Mouse (Mus musculus): ENCODE results near the gene Nemf.
"Not testable (repeated sequence)": the region's sequence is repeated elsewhere in the genome, so short reads cannot be mapped to it uniquely, and the experiment has no call there.

Gene Nemf

DNA sequence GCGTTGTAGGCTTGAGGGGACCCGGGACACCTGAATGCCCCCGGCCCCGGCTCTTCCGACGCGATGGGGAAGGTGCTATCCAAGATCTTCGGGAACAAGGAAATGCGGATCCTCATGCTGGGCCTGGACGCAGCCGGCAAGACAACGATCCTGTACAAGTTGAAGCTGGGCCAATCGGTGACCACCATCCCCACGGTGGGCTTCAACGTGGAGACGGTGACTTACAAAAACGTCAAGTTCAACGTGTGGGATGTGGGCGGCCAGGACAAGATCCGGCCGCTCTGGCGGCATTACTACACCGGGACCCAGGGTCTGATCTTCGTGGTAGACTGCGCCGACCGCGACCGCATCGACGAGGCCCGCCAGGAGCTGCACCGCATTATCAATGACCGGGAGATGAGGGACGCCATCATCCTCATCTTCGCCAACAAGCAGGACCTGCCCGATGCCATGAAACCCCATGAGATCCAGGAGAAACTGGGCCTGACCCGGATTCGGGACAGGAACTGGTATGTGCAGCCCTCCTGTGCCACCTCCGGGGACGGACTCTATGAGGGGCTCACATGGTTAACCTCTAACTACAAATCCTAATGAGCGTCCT lies 15.9 kb upstream of the Nemf start:
- DNase-seq (ENCODE audit: low read depth, low spot score) = peak; percentile 60

DNA sequence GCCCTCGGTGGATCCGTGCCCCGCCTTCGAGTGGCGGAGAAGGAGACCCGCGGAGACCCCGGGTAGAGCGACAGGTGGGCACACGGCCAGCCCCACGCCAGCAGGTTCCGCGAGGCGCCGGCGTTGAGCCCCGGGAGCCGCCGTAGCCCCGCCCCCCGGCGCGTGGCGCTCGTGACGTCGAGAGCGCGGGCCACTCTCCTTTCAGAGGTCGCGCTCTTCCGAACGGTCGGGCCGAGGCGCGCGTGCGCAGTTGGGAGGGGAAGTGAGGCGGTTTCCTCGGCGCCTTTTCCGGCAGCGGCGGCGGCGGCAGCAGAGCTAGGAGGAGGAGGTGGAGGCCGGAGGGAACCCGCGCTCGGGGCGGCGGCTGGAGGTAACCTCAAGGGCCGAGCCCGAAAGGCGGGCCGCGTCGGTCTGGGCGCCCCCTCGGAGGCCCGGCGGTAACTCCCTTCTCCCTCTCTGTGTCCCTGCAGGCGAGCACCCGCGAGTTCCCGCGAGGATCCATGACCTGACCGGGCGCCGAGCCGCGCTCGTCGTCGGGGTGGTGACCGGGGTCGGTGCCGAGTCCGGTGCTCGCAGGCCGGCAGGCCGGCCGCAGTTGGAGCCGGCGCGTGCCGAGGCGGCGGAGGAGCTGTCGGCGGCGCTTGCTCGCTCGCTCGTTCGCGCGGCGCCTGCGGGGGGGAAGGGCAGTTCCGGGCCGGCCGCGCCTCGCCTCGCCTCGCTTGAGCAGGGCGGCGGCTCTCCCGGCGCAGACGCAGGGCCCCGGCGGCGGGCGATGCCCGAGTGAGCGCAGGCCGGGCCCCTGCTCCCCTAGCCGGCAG lies 15.1 kb upstream of the Nemf start, which contains the start of the genes Arf6 and Gm9887:
Gene Arf6 (plus strand): TSS at position 297 of the 818 bp plus-strand sequence.
Gene Gm9887 (minus strand): TSS at position 605 of the 818 bp plus-strand sequence.
- DNase-seq (ENCODE audit: low read depth, low spot score) = peak; percentile 98

DNA sequence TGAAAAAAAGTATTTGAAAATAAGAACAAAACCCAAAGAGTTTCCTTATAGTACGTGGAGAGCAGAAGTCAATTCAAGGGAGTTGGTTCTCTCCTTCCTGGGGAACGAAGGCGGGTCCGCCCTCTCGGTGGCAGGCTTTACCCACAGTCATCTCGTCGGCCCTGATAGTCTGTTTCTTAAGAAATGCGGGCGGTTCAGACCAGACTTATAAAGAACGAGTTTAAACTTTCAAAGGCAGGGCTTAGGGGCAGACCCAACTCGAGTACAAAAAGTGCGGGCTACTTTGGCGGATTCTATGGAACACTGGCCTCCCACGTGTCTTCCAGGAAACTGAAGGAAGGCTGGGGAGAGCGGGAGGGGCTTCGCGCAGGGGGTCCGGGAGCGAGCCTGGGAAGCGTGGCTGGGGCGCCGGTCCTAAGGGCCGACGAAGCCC lies 14.5 kb upstream of the Nemf start:
- peak; percentile 88 for DNase-seq (ENCODE audit: low read depth, low spot score)

DNA sequence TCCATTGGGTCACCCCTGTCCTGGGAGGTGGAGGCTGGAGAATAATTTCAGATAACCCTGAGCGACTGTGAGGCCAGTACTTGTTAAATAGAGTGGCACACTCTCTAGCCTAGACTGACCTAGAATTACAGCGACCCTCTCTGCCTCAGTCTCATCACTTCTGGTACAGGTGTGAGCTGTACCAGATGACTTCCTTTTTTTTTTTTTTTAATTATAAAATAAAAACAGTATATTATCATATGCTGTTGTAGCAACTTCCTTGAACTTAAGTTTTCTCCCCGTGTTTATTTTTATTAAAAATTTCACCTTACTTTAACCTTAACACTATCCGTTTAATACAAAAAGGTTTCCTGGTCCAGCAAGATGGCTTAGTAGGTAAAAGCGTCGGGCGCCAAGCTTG lies 14.0 kb upstream of the Nemf start:
- DNase-seq (ENCODE audit: low read depth, low spot score) = no peak

DNA sequence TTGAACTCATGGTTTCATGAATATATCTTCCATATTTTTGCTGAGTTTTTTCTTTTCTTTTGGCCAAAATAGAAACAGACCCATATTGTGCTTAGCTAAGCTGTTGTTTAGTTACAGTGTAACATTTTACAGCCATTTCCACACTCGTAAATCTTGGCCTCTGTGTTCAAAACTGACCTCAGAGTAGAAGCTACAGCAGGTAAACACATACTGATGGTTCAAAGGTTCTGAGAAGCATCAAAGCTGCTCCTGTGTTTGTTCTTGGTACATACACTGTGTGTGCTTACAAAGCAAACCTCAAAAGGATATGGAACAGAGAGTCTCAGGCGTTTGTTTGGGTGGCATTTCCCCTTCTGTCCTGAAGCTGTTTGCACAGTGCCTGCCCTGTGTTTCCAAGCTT lies 10.6 kb upstream of the Nemf start:
- DNase-seq (ENCODE audit: low read depth, low spot score) = peak; percentile 41

DNA sequence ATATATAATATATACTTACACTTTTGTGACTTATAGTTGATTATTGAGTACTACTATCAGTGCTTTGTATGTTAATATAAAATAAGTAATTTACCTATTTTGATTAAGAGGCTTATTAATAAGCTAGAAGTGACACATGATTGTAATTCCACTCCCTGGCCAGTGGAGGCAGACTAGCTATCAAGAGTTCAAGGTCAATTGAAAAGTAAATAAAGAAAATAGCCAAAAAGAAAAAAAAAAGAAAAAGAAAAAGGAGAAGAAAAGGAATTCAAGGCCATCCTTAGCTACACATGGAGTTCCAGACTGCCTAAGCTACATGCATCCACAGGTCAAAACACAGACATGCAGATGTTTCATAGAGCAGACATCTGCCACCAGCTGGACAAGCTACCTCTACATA lies 9.5 kb upstream of the Nemf start:
- peak; percentile 38 for DNase-seq (ENCODE audit: low read depth, low spot score)

DNA sequence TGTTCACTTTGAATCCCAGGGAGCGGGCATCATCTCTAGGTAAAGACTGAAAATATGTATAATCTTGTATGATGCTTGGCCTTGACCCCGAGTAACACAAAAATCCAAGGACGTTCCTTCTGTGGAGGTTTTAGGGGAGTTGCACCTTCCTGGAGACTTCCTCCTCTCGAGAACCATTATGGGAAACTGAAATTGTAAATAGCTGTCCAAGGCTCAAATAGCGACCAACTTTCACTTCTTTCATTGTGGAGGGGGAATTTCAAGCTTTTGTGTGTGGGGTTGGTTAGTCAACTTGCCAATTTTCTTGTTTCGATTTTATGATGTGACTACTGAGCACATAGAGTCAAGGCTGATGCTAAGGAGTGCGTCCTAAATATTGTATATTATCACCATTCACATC lies 8.8 kb upstream of the Nemf start:
- DNase-seq (ENCODE audit: low read depth, low spot score) = no peak

DNA sequence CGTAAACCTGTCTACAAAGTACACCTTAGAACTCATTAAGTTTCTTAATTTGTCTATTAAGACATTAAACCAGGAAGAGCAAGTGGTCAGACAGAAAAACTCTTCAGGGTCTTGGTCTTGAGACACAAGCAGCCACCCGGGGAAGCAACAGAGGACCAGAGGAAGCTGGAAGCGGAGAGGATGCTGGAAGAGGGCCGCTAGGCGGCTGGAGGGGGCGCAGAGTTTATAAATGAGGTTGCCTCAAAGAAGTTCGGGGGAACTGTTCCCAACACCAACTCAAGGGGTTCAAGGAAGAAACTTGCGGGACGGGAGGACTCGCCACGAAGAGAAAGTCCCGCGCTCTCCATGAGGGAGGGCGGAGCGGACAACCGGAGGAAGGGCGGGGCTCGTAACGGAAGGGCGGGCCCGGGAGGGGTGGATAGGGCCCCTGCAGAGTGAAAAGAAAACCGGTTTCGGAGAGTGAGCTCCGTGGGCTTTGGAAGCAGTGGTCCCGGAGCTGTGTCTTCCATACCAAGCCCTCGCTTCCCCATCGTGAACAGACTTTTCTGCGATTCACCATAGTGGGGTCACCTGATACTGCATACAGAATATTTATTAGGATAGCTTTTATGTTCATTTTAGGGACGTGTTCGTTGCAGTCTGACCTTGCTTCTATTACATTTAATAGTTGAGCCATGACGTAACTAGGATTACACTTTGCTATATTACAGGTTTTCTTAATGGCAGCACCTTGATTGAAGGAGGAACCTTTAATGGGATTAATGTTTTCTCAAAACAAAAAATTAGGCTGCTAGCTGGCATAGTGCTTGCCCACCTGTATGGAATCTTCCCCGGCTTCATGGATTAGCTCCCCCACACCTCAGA lies 7.2 kb upstream of the Nemf start:
- peak; percentile 86 for DNase-seq (ENCODE audit: low read depth, low spot score)

DNA sequence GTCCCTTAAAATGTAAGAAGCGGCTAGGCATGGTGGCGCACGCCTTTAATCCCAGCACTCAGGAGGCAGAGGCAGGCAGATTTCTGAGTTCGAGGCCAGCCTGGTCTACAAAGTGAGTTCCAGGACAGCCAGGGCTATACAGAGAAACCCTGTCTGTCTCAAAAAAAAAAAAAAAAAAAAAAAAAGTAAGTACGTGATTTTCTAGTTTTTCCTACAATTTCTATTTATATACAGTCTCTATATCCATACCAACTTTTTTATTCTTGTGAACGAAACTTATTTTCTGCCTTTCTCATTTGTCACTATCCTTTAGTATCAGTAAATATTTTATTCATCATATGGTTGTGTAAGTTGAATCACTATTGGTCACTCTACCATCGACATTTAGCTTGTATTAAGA lies 6.1 kb upstream of the Nemf start:
- not testable (repeated sequence) for DNase-seq (ENCODE audit: low read depth, low spot score)

DNA sequence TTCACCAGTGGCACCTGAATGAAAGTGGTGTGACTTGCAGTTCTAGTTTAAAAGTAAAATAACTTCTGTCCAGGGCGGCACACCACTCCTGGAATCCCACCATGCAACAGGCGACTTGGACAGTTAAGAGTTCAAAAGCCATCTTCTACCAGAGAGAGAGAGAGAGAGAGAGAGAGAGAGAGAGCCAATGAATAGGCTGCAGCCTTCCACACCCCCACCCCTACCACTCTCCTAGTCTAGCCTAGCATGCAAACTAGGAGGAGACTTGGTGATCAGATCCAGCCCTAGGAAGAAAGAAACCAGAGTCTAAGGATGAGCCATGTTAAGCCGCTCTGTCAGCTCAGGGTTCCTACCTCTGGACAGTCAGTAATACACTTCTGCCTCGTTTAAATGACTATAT lies 5.4 kb upstream of the Nemf start:
- no peak for DNase-seq (ENCODE audit: low read depth, low spot score)

DNA sequence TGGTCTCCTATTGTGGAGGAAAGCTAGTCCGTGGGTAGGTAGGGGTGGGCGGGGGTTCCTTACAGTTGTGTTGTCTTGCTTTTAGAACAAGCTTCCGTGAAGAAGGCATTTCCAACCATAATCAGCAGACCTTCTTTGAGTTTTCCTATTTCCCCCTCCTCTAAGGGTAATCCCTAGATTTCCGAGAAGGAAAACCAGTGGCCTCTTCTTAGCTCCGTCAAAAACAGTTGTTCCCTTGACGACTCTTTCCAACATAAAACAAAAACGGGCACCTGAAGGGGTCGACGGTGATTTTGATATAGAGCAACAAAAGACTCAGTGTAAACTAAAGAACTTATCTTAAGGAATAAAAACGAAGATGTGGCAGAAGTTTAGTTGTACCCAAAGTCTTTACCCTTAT lies 5.0 kb upstream of the Nemf start:
- no peak for DNase-seq (ENCODE audit: low read depth, low spot score)

DNA sequence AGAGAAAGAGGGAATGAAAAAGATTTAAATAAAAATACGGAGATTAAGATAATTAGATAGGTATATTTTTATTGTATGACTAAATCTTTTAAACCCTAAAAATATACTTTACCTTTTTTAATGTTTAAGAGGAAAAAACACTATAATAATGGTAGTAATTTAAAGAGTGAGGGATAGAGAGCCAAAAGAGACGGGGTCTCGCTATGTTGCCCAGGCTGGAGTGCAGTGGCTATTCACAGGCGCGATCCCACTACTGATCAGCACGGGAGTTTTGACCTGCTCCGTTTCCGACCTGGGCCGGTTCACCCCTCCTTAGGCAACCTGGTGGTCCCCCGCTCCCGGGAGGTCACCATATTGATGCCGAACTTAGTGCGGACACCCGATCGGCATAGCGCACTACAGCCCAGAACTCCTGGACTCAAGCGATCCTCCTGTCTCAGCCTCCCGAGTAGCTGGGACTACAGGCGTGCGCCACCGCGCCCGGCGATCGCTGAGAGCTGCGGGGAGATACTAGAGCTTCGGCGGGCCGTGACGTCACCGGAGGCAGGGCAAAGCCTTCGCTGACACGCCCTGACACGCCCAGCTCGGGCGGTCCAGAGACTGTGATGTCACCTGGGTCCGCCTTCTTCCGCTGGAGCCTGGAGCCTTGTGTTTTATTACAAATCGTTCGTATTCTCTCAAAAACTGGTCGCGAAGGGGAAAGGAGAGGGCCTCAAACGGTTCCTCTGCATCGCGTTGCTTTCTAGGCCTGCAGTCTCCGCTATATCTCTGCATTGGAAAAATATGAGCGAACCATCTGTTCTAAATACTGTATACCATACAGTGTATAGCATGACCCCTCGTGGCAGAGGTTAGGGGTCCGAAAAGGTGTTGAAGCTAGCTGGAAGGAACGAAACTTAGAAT lies 4.3 kb upstream of the Nemf start:
- peak; percentile 99 for DNase-seq (ENCODE audit: low read depth, low spot score)

DNA sequence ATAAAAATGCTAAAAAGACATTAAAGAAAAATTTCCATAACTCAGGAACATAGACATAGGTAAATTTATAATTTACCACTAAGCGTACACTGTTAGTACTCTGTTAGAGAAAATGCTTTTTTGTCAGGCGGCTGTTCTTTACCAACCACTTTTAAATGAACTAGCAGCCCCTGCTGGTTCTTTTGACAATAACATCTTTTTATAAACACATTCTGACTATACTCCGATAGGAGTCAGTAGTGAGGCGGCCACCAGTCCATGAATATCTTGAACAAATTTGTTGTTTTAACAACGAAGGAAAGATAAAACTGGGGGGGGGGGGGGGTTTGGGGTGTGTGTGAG lies 3.7 kb upstream of the Nemf start:
- DNase-seq (ENCODE audit: low read depth, low spot score) = peak; percentile 91

DNA sequence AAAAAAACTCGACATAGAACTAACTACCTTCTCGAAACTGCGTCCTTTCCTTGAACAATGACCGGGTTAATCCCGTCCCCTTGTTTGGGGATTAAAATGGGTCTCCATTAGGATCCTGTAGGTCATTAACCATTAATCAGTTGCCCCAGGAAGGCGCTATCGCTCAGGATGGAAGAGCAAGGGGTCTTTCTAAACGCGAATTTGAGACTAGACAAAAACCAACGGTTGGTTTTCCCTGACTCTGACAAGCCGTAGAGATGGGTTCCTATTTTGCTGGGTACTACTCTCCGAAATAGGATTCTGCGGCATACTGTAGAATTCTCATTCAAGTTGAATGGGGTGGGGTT lies 308 bp upstream of the Nemf start:
- no peak for DNase-seq (ENCODE audit: low read depth, low spot score)

DNA sequence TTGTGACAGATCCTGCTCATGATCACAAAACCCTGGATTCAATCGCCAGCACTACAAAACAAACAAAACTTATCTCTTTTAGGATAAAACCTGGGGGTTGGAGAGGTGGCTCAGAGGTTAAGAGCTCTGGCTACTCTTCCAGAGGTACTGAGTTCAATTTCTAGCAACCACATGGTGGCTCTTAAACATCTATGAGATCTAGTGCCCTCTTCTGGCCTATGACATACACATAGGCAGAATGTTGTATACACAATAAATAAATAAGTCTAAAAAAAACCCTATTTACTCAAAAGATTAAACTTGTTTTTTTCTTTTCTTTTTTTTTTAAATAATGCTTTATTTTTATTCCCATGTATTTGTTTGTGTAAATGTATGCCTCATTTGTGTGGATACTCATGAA lies 5.3 kb downstream of the Nemf start:
- DNase-seq (ENCODE audit: low read depth, low spot score) = peak; percentile 45

DNA sequence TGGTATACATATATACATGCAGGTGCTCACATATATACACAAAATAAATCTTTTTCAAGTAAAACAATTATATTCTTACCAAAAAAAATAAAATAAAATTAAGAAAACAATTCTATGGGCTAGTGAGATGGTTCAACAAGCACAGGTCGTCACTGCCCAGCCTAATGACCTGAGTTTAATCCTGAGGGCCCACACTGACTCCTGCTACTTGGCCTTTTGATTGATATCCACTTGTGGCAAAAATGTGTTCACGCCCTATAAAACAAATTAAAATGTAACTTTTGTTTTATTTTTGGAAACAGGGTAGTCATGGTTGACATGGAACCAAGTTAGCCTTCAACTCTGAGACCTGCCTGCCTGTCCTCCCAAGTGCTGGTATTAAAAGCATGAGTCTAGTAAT lies 7.0 kb downstream of the Nemf start:
- no peak for DNase-seq (ENCODE audit: low read depth, low spot score)

DNA sequence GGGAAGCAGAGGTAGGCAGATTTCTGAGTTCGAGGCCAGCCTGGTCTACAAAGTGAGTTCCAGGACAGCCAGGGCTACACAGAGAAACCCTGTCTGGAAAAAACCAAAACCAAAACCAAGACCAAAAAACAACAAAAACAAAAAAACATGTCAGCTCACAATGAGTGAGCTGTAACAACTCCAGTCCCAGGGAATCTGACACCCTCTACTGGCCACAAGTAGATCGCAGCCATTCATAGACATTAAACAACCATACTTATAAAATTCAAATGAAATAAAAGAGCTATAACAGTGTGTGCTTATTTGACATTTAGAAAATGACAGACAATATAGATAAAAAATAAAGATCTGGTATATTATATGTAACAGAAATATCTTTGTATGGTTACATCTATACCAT lies 23.4 kb downstream of the Nemf start:
- peak; percentile 73 for DNase-seq (ENCODE audit: low read depth, low spot score)

DNA sequence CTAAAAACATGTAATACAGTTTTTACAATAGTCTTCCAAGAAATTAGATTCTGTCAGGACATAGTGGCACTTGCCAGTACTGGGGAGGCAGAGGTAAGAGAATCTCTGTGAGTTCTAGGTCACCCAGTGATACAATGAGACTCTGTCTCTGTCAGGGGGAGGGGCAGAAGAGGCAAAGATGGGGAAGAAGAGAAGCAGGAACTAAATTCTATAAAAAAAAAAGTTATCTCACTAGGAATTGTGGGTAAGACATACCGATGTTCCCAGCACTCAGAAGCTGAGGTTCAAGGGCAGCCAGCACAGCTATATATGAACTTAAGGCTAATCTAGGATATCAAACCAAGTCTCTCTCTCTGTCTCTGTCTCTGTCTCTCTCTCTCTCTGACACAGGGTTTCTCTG lies 24.8 kb downstream of the Nemf start:
- no peak for DNase-seq (ENCODE audit: low read depth, low spot score)

DNA sequence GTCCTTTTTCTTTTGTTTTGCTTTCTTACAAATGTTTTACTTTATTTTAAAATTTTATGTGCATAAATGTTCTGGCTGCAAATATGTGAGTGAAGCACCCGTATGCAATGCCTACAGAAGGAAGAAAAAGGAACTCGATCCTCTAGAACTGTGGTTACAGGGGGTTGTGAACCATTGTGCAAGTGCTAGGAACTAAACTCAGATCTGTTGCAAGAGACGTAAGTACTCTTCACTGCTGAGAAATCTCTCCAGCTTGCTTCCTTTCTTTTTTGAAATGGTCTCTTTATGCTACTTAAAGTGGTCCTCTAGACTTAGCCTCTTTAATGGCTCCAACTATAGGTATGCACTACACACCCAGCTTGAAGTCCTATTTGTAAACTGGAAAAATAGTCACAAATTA lies 25.8 kb downstream of the Nemf start:
- DNase-seq (ENCODE audit: low read depth, low spot score) = no peak

DNA sequence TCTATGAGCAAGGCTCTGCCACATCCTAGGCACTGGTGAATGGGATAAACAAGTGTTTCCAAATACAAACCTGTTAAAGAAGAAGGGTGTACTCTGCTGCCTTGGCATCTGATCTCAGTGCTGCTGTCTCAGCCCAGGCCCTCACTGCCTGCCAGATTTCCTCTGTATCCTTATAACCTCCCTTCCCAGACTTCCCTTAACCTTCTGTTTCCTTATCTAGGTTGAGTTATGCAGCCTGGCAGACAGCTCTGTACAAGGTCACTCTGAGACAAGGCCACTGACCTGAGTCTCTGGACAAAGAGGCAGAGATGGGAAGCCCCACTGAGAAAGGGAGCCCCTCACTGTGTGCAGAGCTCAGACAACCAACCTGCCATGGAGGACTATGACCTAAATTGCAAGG lies 38.5 kb downstream of the Nemf start:
- DNase-seq (ENCODE audit: low read depth, low spot score) = no peak

DNA sequence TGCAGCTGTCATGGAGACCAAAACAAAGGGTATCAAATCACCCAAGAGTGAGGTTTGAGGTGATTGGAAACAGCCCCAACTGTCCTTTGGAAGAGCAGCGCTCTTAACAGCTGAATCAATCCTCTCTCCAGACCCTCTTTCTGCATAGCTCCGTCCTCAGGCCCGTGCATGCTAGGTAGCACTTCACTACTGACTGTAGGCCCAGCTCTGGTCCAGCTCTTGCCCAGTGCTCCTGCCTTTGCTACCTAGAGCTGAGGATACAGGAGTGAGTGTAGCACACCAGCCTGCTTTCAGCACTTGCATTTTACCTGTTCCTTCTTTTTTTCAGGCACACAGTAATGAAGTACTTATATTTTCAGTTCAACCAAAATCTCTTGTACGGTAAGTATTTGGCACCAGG lies 47.3 kb downstream of the Nemf start:
- no peak for DNase-seq (ENCODE audit: low read depth, low spot score)

DNA sequence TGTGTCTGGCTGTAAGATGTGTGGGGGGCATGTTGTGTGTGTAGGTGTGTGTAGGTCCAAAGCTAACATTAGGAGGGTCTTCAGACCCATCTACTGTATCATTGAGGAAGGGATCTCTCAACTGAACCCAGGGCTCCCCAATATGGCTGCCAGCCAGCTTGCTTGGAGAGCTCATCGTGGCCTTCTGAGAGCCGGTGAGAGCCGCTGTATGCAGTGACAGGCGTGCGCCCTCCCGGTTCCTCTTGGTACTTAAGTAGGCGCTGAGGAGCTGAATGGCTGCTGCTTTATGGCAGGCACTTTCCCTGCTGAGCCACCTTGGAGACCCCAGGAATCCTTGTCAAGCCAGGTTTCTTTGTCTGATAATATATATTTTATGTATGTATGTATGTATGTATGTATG lies 50.6 kb downstream of the Nemf start:
- no peak for DNase-seq (ENCODE audit: low read depth, low spot score)

All from CD4-positive helper T cell, adult 2 months (primary cell).